Mouse (Mus musculus) heart, embryonic 16.5 days (tissue): ENCODE results near the gene Snx14. TPM values are rescaled to one million over a fixed set of nuclear protein-coding genes. Genes with fewer than 3 reads are reported as not detected.
"Not testable (repeated sequence)": the region's sequence is repeated elsewhere in the genome, so short reads cannot be mapped to it uniquely, and the experiment has no call there.

Experiments used
- ATAC-seq: fragments of 200-750 bp; cut with Nextera tagmentation; replicated peaks from 2 replicates; pipeline ENCODE4 v1.8.0; 2017; ENCODE audit warnings: moderate number of reproducible peaks; ENCODE audit not compliant: insufficient read depth, low FRiP score; ENCODE audit errors: extremely low read depth
- H3K27ac ChIP-seq: fragments of 300-500 bp; sonication (generic); 2 replicates; pipeline ENCODE4 v1.5.1; 2014; ENCODE audit warnings: mild to moderate bottlenecking, low read length, control low read depth, moderate library complexity
- H3K27me3 ChIP-seq: fragments of 300-500 bp; sonication (generic); 2 replicates; pipeline ENCODE4 v1.6.1; 2014; ENCODE audit warnings: low read length, mixed read lengths; ENCODE audit not compliant: control insufficient read depth, insufficient read depth
- H3K36me3 ChIP-seq: fragments of 300-500 bp; sonication (generic); 2 replicates; pipeline ENCODE4 v1.6.1; 2014; ENCODE audit not compliant: control insufficient read depth, insufficient read depth
- H3K4me1 ChIP-seq: fragments of 300-500 bp; sonication (generic); 2 replicates; pipeline ENCODE4 v1.6.1; 2014; ENCODE audit warnings: low read length, mixed read lengths; ENCODE audit not compliant: control insufficient read depth, insufficient read depth
- H3K4me2 ChIP-seq: fragments of 300-500 bp; sonication (generic); 2 replicates; pipeline ENCODE4 v1.6.1; 2014; ENCODE audit warnings: low read depth, mild to moderate bottlenecking, control low read depth, low read length
- H3K4me3 ChIP-seq: fragments of 300-500 bp; sonication (generic); 2 replicates; pipeline ENCODE4 v1.5.1; 2014; ENCODE audit warnings: mild to moderate bottlenecking, control low read depth, low read length
- H3K9ac ChIP-seq: fragments of 300-500 bp; sonication (generic); 2 replicates; pipeline ENCODE4 v1.6.1; 2014; ENCODE audit warnings: low read length, control low read depth
- H3K9me3 ChIP-seq: fragments of 300-500 bp; sonication (generic); replicated peaks from 2 replicates; pipeline ENCODE4 v1.6.1; 2016; ENCODE audit warnings: low read length; ENCODE audit not compliant: control insufficient read depth
- WGBS: fragments of 180-500 bp; shearing (Covaris S2); extraction: QIAGEN DNeasy Blood & Tissue Kit; methylation state at CpG from one replicate; pipeline ENCODE4 v1.1.7; 2014; 5-methylcytosine and 5-hydroxymethylcytosine counted together
- polyA plus RNA-seq: library from polyadenylated mRNA; unstranded; fragments of >200 nt; fragmentation: Nextera tagmentation; extraction: Ambion mirVana; gene quantifications from 2 replicates; pipeline ENCODE4 v1.2.1, GENCODE M21; 2015

The Snx14 gene
- polyA plus RNA-seq, 1 experiment from 2014 or later: 34.9 TPM

DNA sequence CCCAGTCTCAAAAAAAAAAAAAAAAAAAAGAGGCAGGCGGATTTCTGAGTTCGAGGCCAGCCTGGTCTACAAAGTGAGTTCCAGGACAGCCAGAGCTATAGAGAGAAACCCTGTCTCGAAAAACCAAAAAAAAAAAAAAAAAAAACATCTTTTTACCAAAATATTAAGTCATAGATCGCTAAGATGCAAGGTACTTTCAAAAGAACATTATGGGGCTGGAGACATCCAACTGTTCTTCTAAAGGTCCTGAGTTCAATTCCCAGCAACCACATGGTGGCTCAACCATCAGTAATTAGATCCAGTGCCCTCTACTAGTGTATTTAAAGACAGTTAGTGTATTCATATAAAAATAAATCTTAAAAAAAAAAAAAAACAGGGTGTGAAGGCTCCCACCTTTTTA, 22.3 kb upstream of the Snx14 start:
- peaks cover 35% of the 10 kb centered on the region for H3K36me3 ChIP-seq
- not testable (repeated sequence) for H3K27ac ChIP-seq, H3K4me2 ChIP-seq, H3K27me3 ChIP-seq, H3K9me3 ChIP-seq, H3K4me1 ChIP-seq, H3K4me3 ChIP-seq, H3K9ac ChIP-seq, ATAC-seq
- 76% methylated on average over 4 of the region's 4 CpGs for WGBS

GRCm38 (mm10) chr9:88439991-88440390, 1.2 kb upstream of the Snx14 start:
- H3K27ac ChIP-seq: no peak overlapping the region
- H3K4me2 ChIP-seq: no peak overlapping the region
- peaks cover 6% of the 10 kb centered on the region; the same call in 1 of the 2 replicates for H3K36me3 ChIP-seq
- no peak for ATAC-seq
- H3K4me1 ChIP-seq: peaks cover 12% of the 10 kb centered on the region
- 26% methylated on average over 5 of the region's 5 CpGs for WGBS
- H3K9ac ChIP-seq: no peak overlapping the region; the same call in 1 of the 2 replicates
- no peak overlapping the region for H3K4me3 ChIP-seq
- H3K27me3 ChIP-seq: no peaks in the 10 kb centered on the region
- H3K9me3 ChIP-seq: no peaks in the 10 kb centered on the region

DNA sequence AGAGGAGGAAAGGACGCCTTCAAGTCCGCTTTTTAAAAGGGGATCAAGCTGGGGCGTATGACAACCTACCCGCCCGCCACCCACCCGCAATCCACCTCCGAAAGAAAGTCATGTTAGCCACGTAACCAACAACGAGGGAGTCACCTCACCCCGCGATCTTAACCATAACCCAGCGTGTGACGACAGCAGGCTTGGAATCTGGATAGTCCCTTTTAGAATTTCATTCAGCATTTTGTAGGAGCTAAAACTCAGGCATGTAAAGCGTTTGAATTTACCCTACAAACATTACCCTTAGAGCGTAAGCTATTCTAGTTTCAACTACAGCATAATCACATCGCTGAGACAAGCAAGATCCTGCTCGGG, 461 bp upstream of the Snx14 start:
- Histone ChIP-seq H3K4me1 (peaks cover 12% of the 10 kb centered on the region), H3K4me3 (peak overlapping the region; percentile 92), H3K4me2 (peak overlapping the region; percentile 95), H3K27ac (peak overlapping the region; percentile 95), H3K9me3 (no peaks in the 10 kb centered on the region), H3K36me3 (peaks cover 3% of the 10 kb centered on the region; the same call in 1 of the 2 replicates), H3K27me3 (no peaks in the 10 kb centered on the region), H3K9ac (peak overlapping the region; percentile 94)
- WGBS: under 1% methylated on average over 17 of the region's 17 CpGs
- peak; percentile 10 for ATAC-seq

GRCm38 (mm10) chr9:88438237-88438554, 562 bp downstream of the Snx14 start:
- peak overlapping the region; percentile 92 for H3K4me3 ChIP-seq
- peak overlapping the region; percentile 95 for H3K4me2 ChIP-seq
- no peaks in the 10 kb centered on the region for H3K27me3 ChIP-seq
- H3K9ac ChIP-seq: peak overlapping the region; percentile 94
- peak overlapping the region; percentile 95 for H3K27ac ChIP-seq
- H3K9me3 ChIP-seq: no peaks in the 10 kb centered on the region
- peaks cover 12% of the 10 kb centered on the region for H3K4me1 ChIP-seq
- ATAC-seq: no peak
- WGBS: 2% methylated on average over 15 of the region's 15 CpGs
- H3K36me3 ChIP-seq: peaks cover 3% of the 10 kb centered on the region; the same call in 1 of the 2 replicates

- H3K27ac ChIP-seq: peak overlapping the region; percentile 95
- H3K36me3 ChIP-seq: peaks cover 3% of the 10 kb centered on the region; the same call in 1 of the 2 replicates
- peak overlapping the region; percentile 92 for H3K4me3 ChIP-seq
- no peaks in the 10 kb centered on the region for H3K9me3 ChIP-seq
- peak overlapping the region; percentile 95 for H3K4me2 ChIP-seq
- peak overlapping the region; percentile 94 for H3K9ac ChIP-seq
- no peaks in the 10 kb centered on the region for H3K27me3 ChIP-seq
- H3K4me1 ChIP-seq: peaks cover 12% of the 10 kb centered on the region
- WGBS: 43% methylated on average over 10 of the region's 10 CpGs
- ATAC-seq: no peak
These were observed 1.2 kb downstream of the Snx14 start for GRCm38 (mm10) chr9:88437342-88438236.

DNA sequence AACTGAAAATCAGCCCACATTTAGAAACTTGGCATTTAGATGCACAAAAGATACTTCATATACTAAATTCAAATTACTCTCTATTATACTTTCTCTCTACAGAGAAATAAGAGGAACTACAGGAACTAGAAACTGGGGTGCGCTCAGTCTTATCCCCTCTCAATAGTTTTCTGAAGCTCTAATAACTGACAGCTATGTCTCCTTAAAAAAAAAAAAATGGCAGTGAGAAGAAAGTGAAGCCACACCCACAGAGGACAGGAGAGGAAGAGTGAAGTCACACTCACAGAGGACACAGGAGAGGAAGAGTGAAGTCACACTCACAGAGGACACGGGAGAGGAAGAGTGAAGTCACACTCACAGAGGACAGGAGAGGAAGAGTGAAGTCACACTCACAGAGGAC, 14.4 kb downstream of the Snx14 start:
- Histone ChIP-seq H3K27me3 (no peaks in the 10 kb centered on the region), H3K27ac (no peak overlapping the region), H3K36me3 (peaks cover 14% of the 10 kb centered on the region), H3K4me2 (no peak overlapping the region), H3K4me3 (no peak overlapping the region), H3K4me1 (no peaks in the 10 kb centered on the region), H3K9me3 (peaks cover 4% of the 10 kb centered on the region; the same call in 1 of the 2 replicates), H3K9ac (no peak overlapping the region)
- no peak for ATAC-seq
- WGBS: 77% methylated on average over 2 of the region's 2 CpGs

GRCm38 (mm10) chr9:88422428-88422827, 16.3 kb downstream of the Snx14 start:
- no peak overlapping the region for H3K4me2 ChIP-seq
- WGBS: 97% methylated on average over 4 of the region's 4 CpGs

DNA sequence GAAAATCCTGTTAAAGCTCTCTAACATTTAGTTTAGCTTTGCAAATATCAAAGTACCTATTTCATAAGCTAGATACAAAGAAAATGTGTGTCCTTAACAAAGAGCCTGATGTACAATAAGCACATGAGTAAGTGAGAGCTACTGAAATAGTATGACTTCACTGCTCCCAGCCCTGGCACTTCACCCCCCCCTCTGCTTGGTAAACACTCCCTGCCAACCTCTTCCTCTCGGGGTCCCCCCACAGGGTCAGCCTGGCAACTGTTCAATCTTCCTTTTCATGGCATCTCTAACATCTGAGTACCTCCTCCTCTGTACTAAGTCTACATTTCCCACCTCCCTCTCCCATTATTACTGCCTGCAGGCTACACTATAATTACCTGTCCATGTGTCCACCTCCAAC, 22.0 kb downstream of the Snx14 start:
- Histone ChIP-seq H3K9ac (no peak overlapping the region), H3K36me3 (peaks cover 18% of the 10 kb centered on the region), H3K4me2 (no peak overlapping the region), H3K27me3 (no peaks in the 10 kb centered on the region), H3K9me3 (no peaks in the 10 kb centered on the region), H3K4me3 (no peak overlapping the region), H3K27ac (no peak overlapping the region), H3K4me1 (no peaks in the 10 kb centered on the region)
- 58% methylated on average over 1 of the region's 1 CpGs for WGBS
- ATAC-seq: no peak

More at GRCm38 (mm10) chr9:88422428-88422827, 16.3 kb downstream of the Snx14 start:
- Histone ChIP-seq H3K4me3 (no peak overlapping the region), H3K4me1 (no peaks in the 10 kb centered on the region), H3K9me3 (peaks cover 4% of the 10 kb centered on the region; the same call in 1 of the 2 replicates), H3K27ac (no peak overlapping the region), H3K9ac (no peak overlapping the region), H3K36me3 (peaks cover 25% of the 10 kb centered on the region), H3K27me3 (no peaks in the 10 kb centered on the region)
- ATAC-seq: no peak

- Histone ChIP-seq H3K36me3 (peaks cover 21% of the 10 kb centered on the region), H3K4me1 (no peaks in the 10 kb centered on the region), H3K9me3 (no peaks in the 10 kb centered on the region), H3K9ac (no peak overlapping the region), H3K4me2 (no peak overlapping the region), H3K27ac (no peak overlapping the region), H3K27me3 (no peaks in the 10 kb centered on the region), H3K4me3 (no peak overlapping the region)
- WGBS: 95% methylated on average over 2 of the region's 2 CpGs
- ATAC-seq: no peak
These were observed 28.8 kb downstream of the Snx14 start for GRCm38 (mm10) chr9:88409978-88410377.
